Mouse (Mus musculus) ZHBTc4 (cell line): ENCODE measurements around the gene Eif2ak4.

Experiments
- DNase-seq: peaks from one replicate; pipeline ENCODE4 v3.0.0-alpha.2; 2011; ENCODE audit warnings: low read depth, low spot score

Eif2ak4 gene

DNA sequence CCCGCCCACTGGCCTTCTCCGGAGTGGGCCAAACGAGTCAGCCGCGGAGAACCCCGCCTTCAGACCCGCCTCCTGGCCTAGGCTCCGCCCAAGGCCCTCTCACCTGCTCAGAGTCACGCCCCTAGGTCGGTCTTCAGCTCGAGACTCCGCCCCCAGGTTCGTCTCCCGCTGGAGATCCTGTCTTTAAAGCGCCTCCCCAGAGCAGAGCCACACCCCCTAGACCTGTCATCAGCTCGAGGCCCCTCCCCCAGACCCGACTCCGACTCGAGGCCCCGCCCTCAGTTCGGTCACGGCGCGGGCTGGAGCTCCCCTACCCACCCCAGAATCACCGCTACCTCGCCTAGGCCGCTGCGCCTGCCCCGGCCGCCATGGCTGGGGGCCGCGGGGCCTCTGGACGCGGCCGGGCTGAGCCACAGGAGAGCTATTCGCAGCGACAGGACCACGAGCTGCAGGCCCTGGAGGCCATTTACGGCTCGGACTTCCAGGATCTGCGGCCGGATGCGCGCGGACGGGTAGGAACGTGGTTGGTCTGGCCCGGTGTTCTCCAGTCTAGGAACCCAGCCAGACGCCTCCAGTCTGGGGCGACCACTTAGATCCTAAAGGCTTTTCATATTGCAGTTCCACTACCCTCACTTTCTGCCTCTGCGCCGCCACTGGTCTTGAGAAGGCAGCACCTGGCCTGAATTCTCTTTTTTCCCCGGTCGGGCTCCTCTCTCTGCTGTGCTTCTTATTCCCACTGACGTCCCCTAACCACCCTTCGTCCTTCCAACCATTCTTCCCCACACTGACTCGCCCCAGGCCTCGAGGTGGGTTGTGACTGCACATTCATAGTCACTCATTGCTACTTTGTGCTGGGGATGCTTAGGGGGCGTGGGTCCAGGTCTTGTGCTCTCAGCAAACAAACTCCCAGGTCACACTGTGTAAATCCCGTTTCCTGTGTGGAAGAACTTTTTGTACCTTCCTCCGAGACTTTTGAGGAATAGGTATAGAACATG lies at the start of gene Eif2ak4:
TSS of gene Eif2ak4 (plus strand) at position 278 of the 995 bp plus-strand sequence.
- peak; percentile 100 for DNase-seq

GRCm38 (mm10) chr2:118341295-118341694 lies 47.1 kb upstream of the Eif2ak4 start:
- DNase-seq = no peak

- DNase-seq = peak; percentile 35
Observed at GRCm38 (mm10) chr2:118343897-118344296, 44.5 kb upstream of the Eif2ak4 start.

DNA sequence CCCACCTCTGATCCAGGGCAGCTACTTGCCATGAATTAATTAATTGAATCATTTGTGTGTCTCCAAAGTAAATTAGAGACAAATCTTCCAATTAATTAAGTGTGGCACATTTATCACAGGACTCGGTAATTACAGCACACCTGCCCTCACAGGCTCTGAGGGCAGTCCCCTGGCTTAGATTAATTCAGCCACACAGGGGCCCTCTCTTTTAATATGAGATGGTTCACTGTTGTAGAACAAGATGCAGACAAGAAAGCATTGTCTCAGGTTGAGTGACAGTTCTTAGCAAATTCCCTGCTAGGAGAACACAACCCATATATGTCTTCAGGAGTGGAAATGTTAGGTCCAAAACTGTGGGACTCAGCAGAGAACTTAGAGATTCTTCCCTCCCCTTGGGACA lies 42.9 kb upstream of the Eif2ak4 start:
- no peak for DNase-seq

DNA sequence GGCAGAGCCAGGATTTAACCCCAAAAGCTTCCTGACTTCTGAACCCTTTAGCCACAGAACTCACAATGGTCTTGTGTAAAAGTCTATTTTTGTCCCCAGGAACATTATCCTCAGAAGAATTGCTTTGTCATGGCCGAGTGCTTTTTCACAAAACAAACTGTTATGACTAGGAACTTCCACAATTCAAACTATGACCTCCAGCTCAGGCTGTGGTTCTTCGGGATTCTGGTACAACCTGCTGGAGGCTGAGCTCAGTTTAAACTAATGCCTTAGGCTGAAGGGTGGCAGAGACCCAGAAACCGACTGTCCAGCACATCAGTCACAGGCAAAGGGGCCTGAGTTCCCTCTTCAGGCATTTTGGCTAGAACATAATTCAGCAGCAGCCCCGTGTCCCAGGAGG lies 34.9 kb upstream of the Eif2ak4 start:
- no peak for DNase-seq

GRCm38 (mm10) chr2:118353916-118354403 lies 34.5 kb upstream of the Eif2ak4 start:
- DNase-seq = no peak

DNA sequence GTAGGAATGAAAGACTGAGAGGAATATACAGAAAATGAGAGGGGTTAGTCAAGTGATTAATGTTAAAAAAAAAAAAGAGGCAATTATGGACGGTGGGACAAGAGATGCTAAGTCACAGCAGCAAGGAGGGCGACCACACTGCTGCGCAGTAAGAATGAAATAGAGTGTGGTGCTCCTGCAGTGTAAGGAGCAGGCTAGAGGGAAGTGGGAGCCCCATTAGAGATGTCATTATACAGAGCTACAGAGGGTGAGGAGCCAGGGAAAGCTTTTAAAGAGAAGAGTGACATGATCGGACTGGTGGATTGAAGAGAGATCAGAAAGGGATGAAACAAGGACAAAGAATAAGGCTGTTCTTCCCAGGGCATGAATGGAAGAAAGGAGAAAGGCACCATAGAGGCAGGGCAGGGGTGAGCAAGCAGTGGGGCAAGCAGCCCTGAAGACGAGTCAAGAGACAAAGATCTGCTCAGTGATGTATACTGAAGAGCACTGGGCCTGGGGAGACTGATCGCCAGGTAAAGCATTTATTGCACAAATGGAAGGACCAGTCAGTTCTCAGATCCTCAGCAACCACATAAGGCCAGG lies 33.2 kb upstream of the Eif2ak4 start:
- no peak for DNase-seq

DNA sequence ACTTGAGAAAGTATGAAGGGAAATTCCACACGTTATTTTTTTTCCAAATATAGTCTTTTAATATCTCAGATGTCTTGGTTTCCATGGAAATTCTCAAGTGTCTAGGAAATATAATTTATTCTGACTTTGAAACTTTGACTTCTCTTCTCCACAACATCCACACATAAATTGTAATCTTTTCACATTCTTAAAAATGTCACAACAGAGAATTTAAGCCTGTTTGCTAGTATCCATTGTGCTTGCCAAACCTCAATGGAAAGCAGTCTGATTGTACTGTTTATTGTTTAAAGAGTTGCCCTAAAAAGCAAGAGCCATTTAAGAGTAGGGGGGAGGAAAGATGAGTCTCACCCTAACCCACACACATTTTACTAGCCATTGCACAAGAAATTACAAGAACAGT lies 16.6 kb upstream of the Eif2ak4 start:
- no peak for DNase-seq

DNA sequence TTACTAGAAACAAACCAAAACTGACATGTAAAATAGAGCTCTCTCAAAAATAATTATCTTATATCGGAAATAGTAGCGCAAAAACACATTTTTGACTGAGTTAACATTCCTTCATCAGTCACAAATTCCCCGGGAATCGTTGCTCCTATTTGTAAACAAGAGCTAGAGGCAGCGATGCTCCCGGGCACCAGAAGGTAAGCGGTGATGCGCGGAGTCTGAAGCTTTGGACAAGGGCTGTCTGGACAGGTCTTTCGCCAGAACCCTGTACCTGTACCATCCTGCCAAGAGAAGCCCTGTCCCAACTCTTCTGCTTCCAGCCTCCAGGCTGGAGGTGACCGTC lies 15.9 kb upstream of the Eif2ak4 start:
- no peak for DNase-seq

GRCm38 (mm10) chr2:118372901-118373571 lies 15.4 kb upstream of the Eif2ak4 start, which contains the start of gene Gpr176:
Gene Gpr176 (minus strand): TSS chr2:118373419.
- peak; percentile 66 for DNase-seq

GRCm38 (mm10) chr2:118373572-118374279 lies 14.7 kb upstream of the Eif2ak4 start:
- DNase-seq = peak; percentile 90

GRCm38 (mm10) chr2:118375522-118375921 lies 12.9 kb upstream of the Eif2ak4 start:
- DNase-seq = no peak

GRCm38 (mm10) chr2:118375931-118376330 lies 12.5 kb upstream of the Eif2ak4 start:
- DNase-seq = no peak

- DNase-seq = no peak
Observed at GRCm38 (mm10) chr2:118379756-118380155, 8.7 kb upstream of the Eif2ak4 start.

GRCm38 (mm10) chr2:118383387-118383786 lies 5.0 kb upstream of the Eif2ak4 start:
- peak; percentile 33 for DNase-seq

- no peak for DNase-seq
Observed at GRCm38 (mm10) chr2:118389569-118389968, 1.2 kb downstream of the Eif2ak4 start.

DNA sequence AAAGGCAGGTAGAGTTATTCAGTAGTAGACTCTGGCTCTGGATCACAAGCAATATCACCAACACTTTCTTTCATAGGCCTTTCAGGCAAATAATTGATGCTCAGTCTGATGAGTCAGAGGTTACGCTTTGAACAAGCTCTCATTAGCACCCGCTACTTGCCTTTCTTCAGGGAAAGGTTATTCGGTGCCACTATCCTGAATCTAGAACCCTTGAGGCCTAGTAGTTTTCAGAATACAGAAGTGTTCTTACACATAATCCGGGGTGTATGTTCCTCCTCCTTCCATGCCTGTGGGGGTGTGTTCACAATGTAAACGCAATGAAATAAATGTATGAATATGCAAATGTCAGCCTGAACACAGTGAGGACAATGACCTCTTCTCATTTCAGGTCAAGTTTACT lies 1.7 kb downstream of the Eif2ak4 start:
- DNase-seq = no peak

DNA sequence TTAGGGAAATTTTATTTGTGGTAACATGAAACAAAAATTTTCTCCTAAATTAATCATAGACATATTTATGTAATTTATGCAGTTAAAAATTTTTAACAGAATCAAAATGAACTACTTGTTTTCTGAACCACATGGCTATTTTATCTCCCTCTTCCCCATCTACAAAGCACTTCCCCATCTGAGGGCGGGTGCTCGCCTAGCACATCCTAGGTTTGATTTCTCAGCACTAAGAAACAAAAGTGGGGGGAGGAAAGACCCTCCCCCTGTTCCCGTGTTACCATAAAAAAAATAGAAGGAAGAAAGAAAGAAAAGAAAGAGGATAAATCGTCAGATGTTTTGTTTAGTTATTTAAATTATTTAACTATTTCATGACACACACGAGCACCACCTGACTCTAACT lies 2.8 kb downstream of the Eif2ak4 start:
- DNase-seq = no peak

DNA sequence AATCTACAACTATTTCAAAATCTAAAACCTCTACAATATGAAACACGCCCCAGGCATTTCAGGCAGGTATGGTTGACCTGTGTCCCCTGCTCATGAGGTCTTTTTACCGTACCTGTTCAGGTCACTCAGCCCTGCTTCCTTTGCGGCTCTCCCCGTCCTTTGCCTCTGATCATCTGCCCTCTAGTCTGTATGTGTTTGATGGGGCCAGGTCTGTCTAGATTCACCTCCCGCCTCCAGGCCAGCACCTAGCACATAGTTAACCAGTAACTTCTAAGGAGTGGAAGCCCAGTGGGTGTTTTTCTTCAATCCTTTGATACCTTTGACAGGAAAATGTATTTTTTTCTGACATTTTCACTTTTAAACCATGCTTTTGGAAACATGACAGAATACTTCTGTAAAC lies 11.3 kb downstream of the Eif2ak4 start:
- DNase-seq = no peak

DNA sequence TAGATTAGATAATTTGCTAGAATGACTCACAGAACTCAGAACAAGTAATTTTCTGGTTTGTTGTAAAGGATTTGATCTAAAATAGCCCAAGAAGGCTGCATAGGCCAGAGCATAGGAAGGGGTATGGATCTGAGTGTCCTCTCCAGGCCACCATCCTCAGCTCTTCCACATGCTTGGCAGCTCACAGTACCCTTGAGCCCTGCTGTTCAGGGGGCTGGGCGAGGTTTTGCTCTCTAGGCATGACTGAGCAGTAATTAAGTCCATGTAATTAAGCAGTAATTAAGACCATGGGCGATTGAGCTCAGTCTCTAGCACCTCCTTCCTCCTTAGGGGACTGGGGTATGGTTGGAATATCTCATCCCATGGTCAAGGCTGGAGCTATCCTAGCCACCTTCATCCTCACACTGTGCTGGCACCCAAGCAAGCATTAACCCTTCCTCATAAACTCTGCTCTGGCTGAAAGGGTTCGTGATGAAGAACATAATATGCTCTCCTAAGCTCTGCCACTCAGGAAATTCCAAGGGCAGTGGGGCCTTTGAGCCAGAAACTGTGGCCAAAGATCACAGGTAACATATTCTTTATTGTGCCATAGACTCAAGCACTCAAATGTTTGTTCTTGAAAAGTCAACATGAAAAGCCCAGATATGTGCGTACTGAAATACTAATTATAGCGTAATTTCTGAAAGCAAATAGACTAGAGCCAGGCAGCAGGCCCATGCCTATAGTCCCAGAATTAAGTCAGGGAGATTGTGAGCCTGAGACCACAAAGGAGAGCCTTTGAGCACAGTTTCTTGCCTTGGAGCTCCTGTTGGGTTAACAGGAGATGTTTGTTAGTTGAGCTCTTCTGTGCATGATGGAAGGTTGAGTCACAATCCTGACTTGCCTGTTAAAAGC lies 13.7 kb downstream of the Eif2ak4 start:
- DNase-seq = no peak

- DNase-seq = no peak
Observed at GRCm38 (mm10) chr2:118404336-118404735, 15.9 kb downstream of the Eif2ak4 start.
